Mouse (Mus musculus): ENCODE data around the gene Pate2.

The Pate2 gene

DNA sequence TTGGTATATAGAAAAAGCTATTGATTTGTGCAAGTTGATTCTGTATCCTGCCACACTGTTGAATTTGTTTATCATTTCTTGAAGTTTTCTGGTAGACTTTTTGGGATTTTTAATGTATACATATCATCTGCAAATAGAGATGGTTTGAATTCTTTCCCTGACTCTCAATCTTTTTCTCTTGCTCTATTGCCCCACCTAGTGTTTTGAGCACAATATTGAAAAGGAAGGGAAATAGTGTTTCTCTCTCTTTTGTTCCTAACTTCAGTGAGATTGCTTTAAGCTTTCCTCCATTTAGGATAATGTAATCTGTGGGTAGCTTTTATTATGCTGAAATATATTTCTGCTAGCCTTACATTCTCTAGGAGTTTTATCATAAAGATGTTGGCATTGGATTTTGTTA lies 137.2 kb downstream of the Pate2 start:
- in situ Hi-C loops (cut with MseI, MboI), result no loop called here

Data from mouse trophoblast stem cell (cell line).